Mouse (Mus musculus) neural tube, embryonic 13.5 days (tissue): ENCODE results near the gene Parl. TPM values are rescaled to one million over a fixed set of nuclear protein-coding genes. Genes with fewer than 3 reads are reported as not detected.

Experiments
- ATAC-seq: fragments of 200-750 bp; cut with Nextera tagmentation; 2 replicates; pipeline ENCODE4 v1.8.0; 2017; ENCODE audit warnings: low read depth, mild to moderate bottlenecking, moderate TSS enrichment, moderate library complexity
- H3K27ac ChIP-seq: fragments of 300-500 bp; sonication (generic); replicated peaks from 2 replicates; pipeline ENCODE4 v1.5.1; 2015; ENCODE audit warnings: moderate library complexity, mild to moderate bottlenecking, inconsistent platforms
- H3K27me3 ChIP-seq: fragments of 300-500 bp; sonication (generic); 2 replicates; pipeline ENCODE4 v1.6.1; 2015; ENCODE audit warnings: mild to moderate bottlenecking, inconsistent platforms
- H3K36me3 ChIP-seq: fragments of 300-500 bp; sonication (generic); 2 replicates; pipeline ENCODE4 v1.6.1; 2015; ENCODE audit warnings: mild to moderate bottlenecking, inconsistent platforms
- H3K4me1 ChIP-seq: fragments of 300-500 bp; sonication (generic); replicated peaks from 2 replicates; pipeline ENCODE4 v1.6.1; 2015; ENCODE audit warnings: inconsistent platforms
- H3K4me2 ChIP-seq: fragments of 300-500 bp; sonication (generic); 2 replicates; pipeline ENCODE4 v1.6.1; 2015; ENCODE audit warnings: inconsistent platforms, mild to moderate bottlenecking, moderate library complexity
- H3K4me3 ChIP-seq: fragments of 300-500 bp; sonication (generic); 2 replicates; pipeline ENCODE4 v1.5.1; 2015; ENCODE audit warnings: mild to moderate bottlenecking, inconsistent platforms
- H3K9ac ChIP-seq: fragments of 300-500 bp; sonication (generic); 2 replicates; pipeline ENCODE4 v1.6.1; 2015; ENCODE audit warnings: moderate library complexity, mild to moderate bottlenecking, inconsistent platforms
- H3K9me3 ChIP-seq: fragments of 300-500 bp; sonication (generic); 2 replicates; pipeline ENCODE4 v1.6.1; 2016; ENCODE audit warnings: inconsistent platforms
- WGBS: fragments of 180-500 bp; shearing (Covaris S2); methylation state at CpG from one replicate; pipeline ENCODE4 v1.1.7; 2015; 5-methylcytosine and 5-hydroxymethylcytosine counted together
- polyA plus RNA-seq: library from polyadenylated mRNA; unstranded; fragments of >200 nt; fragmentation: Nextera tagmentation; extraction: Ambion mirVana; gene quantifications from 2 replicates; pipeline ENCODE4 v1.2.1, GENCODE M21; 2015

Parl gene
- 77.5 and 85.7 TPM in 2 replicates for polyA plus RNA-seq

DNA sequence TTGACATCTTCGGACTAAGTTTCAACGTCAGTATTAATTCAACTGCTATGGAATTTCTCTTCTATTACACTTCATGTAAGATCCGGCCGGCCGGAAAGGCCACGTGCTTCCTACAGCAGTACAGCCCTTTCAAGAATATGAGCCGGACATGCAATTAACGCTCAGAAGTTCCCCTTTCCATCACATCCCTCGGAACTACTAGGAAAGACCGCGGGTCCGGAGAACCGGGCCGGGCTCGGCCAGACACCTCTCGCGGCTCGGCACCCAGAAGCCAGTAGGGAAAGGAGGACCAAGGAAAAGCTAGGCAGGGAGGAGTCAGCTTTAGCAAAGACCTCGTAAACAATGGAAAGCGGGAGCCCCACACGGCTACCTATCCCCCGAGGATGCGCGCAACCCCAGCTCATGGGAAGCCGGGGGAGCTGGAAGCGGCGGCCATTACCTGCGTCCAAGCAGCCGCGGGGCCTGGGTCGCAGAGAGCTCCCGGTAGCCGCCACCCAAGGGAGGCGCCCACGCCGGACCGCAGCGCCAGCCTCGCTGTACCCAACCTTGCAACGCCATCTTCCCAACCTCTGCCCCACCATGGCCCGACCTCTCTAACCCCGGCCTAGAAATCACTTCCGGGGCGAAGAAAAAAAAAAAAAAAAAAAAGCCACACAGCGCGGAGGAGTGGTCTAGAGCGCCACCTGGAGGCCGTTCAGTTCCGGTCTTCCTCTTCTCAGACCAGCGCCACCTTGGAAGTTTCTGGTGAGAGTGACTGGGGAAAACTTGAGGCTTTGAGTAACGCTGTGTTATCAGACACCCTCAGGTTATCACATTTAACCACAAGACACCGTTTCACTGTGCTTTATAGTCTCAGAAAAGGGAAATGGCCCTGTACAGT lies at the start of gene Parl:
Gene Parl (minus strand): TSS at position 618 of the 880 bp plus-strand sequence.
- Histone ChIP-seq H3K4me2 (peak within 1 kb of the TSS; percentile 87), H3K4me3 (peak within 1 kb of the TSS; percentile 83), H3K36me3 (peaks cover 13% of the 10 kb centered on the region), H3K9me3 (no peaks in the 10 kb centered on the region), H3K27me3 (no peaks in the 10 kb centered on the region), H3K9ac (peak within 1 kb of the TSS; percentile 86), H3K4me1 (peaks cover 19% of the 10 kb centered on the region), H3K27ac (peak within 1 kb of the TSS; percentile 64)
- peak; percentile 91 for ATAC-seq
- WGBS = under 1% methylated on average over 52 of the region's 52 CpGs

DNA sequence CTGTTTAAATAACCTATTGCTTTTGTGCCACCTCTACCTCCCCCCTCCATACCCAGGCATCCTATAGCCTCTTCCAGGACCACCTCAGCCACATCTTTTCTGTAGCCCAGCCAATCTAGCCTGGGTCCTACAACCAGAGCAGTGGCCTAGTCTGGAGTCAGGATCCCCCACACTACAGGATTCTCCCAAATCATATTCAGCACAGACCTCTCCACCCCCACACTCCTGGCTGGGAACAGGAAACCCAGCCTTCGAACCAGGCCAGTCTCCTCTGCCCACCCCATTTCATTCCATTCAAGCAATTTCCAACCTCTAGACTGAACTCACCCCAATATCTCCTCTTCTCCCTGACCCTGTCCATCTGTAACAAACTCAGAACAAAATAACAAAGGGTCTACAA lies 43.3 kb upstream of the Parl start:
- peaks cover 72% of the 10 kb centered on the region for H3K36me3 ChIP-seq
- ATAC-seq = no peak
- no peak overlapping the region for H3K4me3 ChIP-seq

DNA sequence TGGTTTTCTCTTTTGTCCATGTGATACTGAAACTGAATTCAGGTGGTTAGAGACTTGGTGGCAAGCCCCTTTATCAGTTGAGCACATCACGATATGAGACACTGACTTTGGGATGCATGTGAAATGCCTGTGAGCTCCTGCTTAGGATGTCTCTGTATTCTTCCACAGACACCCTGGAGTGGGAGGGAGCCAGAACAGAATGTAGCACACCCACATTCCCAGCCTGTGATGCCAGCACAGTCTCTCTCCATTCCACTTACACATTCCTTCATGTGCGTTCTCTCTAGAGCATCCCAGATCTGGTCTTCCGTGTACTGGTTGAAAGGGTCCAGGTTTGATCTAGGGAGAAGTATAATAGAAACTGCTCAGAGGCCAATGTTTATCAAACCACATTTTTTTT lies 36.4 kb upstream of the Parl start:
- H3K27ac ChIP-seq = no peak overlapping the region
- WGBS = 95% methylated on average over 3 of the region's 3 CpGs
- no peaks in the 10 kb centered on the region for H3K27me3 ChIP-seq
- no peaks in the 10 kb centered on the region for H3K9me3 ChIP-seq
- no peak overlapping the region for H3K9ac ChIP-seq
- no peak for ATAC-seq
- no peak overlapping the region for H3K4me2 ChIP-seq
- H3K4me1 ChIP-seq = no peaks in the 10 kb centered on the region
- no peak overlapping the region for H3K4me3 ChIP-seq
- peaks cover 82% of the 10 kb centered on the region for H3K36me3 ChIP-seq

More for the DNA sequence above, 43.3 kb upstream of the Parl start:
- no peaks in the 10 kb centered on the region for H3K4me1 ChIP-seq
- H3K27ac ChIP-seq = no peak overlapping the region
- no peaks in the 10 kb centered on the region for H3K27me3 ChIP-seq
- no peaks in the 10 kb centered on the region for H3K9me3 ChIP-seq
- H3K4me2 ChIP-seq = no peak overlapping the region
- 92% methylated on average over 1 of the region's 1 CpGs for WGBS
- H3K9ac ChIP-seq = no peak overlapping the region

DNA sequence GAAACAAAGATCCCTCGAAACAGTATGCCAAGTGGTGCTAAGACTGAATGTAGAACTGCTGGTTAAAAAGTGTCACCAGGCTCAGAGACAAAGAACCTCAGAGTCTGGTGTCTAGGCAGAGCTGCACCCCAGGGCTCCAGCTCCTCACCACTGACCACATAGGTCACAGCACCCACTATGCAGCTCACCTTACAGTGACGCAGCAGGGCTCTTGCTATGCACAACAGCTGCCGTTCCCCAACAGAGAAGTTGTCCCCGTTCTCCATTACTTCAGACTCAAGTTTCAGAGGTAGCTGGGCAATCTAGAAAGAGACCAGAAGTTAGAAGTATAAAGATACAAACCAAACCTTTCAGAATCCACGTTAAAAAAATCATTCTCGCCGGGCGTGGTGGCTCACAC lies 32.7 kb upstream of the Parl start:
- Histone ChIP-seq H3K4me1 (no peaks in the 10 kb centered on the region), H3K36me3 (peaks cover 82% of the 10 kb centered on the region), H3K4me3 (no peak overlapping the region), H3K27me3 (no peaks in the 10 kb centered on the region), H3K27ac (no peak overlapping the region), H3K9ac (no peak overlapping the region), H3K4me2 (no peak overlapping the region), H3K9me3 (no peaks in the 10 kb centered on the region)
- 96% methylated on average over 8 of the region's 8 CpGs for WGBS
- ATAC-seq = no peak

DNA sequence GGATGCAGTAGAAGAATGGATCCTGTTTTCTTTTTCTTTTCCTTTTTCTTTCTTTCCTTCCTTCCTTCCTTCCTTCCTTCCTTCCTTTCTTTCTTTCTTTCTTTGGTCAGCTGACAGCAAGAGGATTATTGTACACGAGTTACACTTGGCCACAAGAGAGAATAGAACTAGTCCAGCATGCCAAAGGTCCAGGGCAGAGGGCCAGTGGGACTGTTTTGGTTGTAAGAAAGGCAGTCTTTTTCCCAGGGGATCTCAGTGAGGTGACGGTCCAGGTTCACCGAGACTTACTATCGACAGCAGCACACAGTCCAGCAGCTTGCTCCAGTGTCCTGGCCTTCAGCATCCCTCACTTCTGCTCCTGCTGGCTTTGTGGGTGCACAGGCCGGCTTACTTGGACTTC lies 26.1 kb upstream of the Parl start:
- no peak overlapping the region for H3K4me3 ChIP-seq
- no peak overlapping the region for H3K27ac ChIP-seq
- no peaks in the 10 kb centered on the region for H3K4me1 ChIP-seq
- H3K4me2 ChIP-seq = no peak overlapping the region
- ATAC-seq = no peak
- no peak overlapping the region for H3K9ac ChIP-seq
- peaks cover 48% of the 10 kb centered on the region for H3K36me3 ChIP-seq
- WGBS = 93% methylated on average over 5 of the region's 5 CpGs
- H3K27me3 ChIP-seq = no peaks in the 10 kb centered on the region
- no peaks in the 10 kb centered on the region for H3K9me3 ChIP-seq

DNA sequence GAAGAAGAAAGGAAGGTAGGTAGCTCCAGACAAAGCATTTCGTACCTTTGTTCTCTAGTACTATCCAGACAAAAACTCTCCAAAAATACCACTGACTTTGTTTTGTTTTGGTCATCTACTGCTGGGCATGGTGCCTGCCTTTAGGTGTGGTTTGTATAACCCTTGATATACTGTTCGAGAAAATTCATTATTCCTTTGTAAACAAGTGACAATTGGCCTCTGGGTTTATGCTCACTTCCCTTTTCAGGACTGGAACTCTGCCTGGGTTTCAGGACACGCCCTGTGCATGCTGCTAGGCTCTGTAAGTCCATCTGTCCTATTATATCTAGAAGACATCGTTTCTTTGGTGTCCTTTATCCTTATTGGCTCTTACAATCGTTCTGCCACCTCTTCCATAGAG lies 23.1 kb upstream of the Parl start, which contains the start of gene Cyp2ab1:
Gene Cyp2ab1 (minus strand): TSS at position 119 of the 400 bp plus-strand sequence.
- Histone ChIP-seq H3K27me3 (no peaks in the 10 kb centered on the region), H3K4me3 (no peak within 1 kb of the TSS), H3K4me2 (no peak within 1 kb of the TSS), H3K9ac (no peak within 1 kb of the TSS), H3K4me1 (no peaks in the 10 kb centered on the region), H3K9me3 (no peaks in the 10 kb centered on the region), H3K27ac (no peak within 1 kb of the TSS), H3K36me3 (peaks cover 22% of the 10 kb centered on the region)
- WGBS = 78% methylated on average over 5 of the region's 5 CpGs
- ATAC-seq = no peak

DNA sequence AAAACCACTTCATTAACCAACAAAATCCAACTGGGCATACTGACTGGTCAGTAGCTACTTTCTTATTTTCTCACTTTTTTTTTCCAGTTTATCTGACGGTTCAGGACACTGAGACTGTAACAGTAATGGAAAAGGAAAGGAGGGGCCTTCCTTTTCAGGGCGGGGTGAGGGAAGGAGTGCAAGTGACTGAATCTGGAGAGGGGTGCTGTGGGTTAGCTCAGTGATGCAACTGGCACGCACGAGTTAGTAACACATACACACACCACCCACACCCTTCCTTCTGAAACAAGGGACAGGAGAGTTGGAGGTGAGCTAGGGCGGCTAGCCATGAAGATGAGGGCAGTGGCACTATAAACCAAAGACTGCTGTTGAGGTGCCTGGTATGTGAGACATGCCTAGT lies 21.7 kb upstream of the Parl start:
- no peaks in the 10 kb centered on the region for H3K27me3 ChIP-seq
- H3K4me3 ChIP-seq = no peak overlapping the region
- ATAC-seq = no peak
- H3K4me2 ChIP-seq = no peak overlapping the region
- WGBS = 88% methylated on average over 5 of the region's 5 CpGs
- no peaks in the 10 kb centered on the region for H3K9me3 ChIP-seq
- peaks cover 10% of the 10 kb centered on the region for H3K36me3 ChIP-seq
- no peak overlapping the region for H3K9ac ChIP-seq
- H3K4me1 ChIP-seq = no peaks in the 10 kb centered on the region
- no peak overlapping the region for H3K27ac ChIP-seq

DNA sequence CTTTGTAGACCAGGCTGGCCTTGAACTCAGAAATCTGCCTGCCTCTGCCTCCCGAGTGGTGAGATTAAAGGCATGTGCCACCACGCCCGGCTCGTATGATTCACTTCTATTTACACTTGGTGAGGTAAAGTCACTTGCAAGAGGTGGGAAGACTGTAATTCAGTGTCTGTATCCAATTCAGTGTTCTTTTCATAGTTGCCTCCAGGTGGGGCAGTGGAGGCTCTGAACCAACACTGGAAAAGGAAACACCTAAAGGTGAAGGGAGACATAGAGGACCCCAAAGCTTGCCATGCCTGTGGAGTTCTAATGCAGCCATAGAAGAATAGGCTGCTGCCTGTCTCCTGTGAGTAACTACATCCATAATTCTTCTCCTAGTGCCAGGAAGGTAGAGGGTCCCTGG lies 20.1 kb upstream of the Parl start:
- Histone ChIP-seq H3K27ac (no peak overlapping the region), H3K27me3 (no peaks in the 10 kb centered on the region), H3K4me2 (no peak overlapping the region), H3K4me3 (no peak overlapping the region), H3K9me3 (no peaks in the 10 kb centered on the region), H3K9ac (no peak overlapping the region), H3K4me1 (no peaks in the 10 kb centered on the region), H3K36me3 (no peaks in the 10 kb centered on the region)
- ATAC-seq = no peak
- WGBS = 93% methylated on average over 4 of the region's 4 CpGs

DNA sequence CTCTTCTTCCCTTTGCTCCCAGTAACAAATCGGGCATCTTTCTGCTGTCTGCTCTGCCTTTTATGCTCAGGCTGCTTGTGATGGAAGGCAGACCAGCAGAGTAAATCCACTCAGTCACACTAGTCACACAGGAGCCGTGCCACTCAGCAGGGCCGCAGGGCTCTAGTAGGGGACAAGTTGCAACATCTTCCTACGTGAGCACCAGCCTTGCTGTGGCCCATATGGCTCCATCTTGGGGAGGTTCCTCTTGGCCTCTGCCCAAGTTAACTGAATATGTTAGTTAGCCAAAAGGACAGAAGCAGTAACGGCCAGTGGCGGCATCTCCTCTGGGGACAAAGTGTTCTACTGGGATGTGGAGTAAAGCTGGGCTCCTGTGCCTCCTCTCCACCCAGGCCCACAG lies 14.6 kb upstream of the Parl start:
- no peaks in the 10 kb centered on the region for H3K9me3 ChIP-seq
- WGBS = 89% methylated on average over 6 of the region's 6 CpGs
- no peaks in the 10 kb centered on the region for H3K27me3 ChIP-seq
- ATAC-seq = no peak
- no peaks in the 10 kb centered on the region for H3K4me1 ChIP-seq
- no peaks in the 10 kb centered on the region for H3K36me3 ChIP-seq
- H3K9ac ChIP-seq = no peak overlapping the region
- no peak overlapping the region for H3K27ac ChIP-seq
- no peak overlapping the region for H3K4me2 ChIP-seq
- H3K4me3 ChIP-seq = no peak overlapping the region

DNA sequence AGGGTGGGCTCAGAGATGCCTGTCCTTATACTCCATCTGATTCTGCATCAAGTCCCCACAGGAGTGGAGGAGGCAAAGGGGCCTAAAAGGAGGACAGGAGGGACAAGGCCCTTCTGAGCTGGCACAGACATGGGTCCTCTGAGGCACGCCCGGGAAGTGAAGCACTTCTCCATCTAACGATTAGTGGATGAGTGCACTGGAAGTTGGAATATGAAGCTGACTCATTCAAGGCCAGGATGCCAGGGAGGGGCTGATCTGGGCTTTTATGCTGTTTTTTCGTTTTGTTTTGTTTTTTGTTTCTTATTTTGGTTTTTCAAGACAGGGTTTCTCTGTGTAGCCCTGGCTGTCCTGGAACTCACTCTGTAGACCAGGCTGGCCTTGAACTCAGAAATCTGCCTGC lies 13.1 kb upstream of the Parl start:
- Histone ChIP-seq H3K9ac (no peak overlapping the region), H3K27ac (no peak overlapping the region), H3K4me1 (no peaks in the 10 kb centered on the region), H3K9me3 (no peaks in the 10 kb centered on the region), H3K36me3 (no peaks in the 10 kb centered on the region), H3K27me3 (no peaks in the 10 kb centered on the region), H3K4me3 (no peak overlapping the region), H3K4me2 (no peak overlapping the region)
- WGBS = 85% methylated on average over 4 of the region's 4 CpGs
- no peak for ATAC-seq

DNA sequence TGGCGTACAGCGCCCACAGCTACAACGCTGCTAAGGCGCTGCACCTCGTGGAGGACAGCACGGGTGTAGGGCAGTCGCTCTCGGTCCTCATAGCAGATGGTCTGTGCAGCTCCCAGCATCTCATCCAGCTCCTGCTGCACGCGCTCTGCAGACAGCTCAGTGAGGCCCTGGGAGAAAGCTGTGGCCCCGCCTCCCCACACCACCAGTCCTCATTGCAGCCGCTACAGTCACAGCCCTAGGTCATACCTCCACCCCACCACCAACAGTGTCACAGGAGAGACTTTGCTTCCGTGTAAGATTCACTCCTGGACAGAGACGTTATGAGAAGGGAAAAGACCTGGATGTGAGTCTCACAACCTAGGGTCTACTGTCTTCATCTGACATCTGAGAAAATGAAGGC lies 10.1 kb upstream of the Parl start:
- Histone ChIP-seq H3K4me1 (no peaks in the 10 kb centered on the region), H3K9ac (no peak overlapping the region), H3K4me3 (no peak overlapping the region), H3K4me2 (no peak overlapping the region), H3K27me3 (no peaks in the 10 kb centered on the region), H3K36me3 (no peaks in the 10 kb centered on the region), H3K27ac (no peak overlapping the region), H3K9me3 (no peaks in the 10 kb centered on the region; the same call in 1 of the 2 replicates)
- 71% methylated on average over 14 of the region's 14 CpGs for WGBS
- ATAC-seq = no peak

DNA sequence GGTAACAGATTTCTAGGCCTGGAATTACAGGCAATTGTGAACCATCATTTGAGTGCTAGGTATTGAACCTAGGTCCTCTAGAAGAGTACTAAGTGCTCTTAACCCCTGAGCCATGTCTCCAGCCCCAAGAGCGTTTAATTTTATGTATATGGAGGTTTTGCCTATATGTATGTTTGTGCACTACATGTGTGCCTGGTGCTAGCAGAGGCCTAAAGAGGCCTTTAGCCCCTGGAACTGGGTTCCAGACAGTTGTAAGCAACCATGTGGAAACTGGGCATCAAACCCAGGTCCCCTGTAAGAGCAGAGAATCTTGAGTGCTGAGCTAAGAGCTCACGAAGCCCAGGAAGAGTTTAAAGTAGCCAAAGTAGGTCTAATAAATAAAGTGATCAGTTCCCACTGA lies 2.1 kb downstream of the Parl start:
- Histone ChIP-seq H3K4me2 (peak overlapping the region; percentile 87), H3K9me3 (no peaks in the 10 kb centered on the region), H3K4me3 (no peak overlapping the region), H3K27ac (no peak overlapping the region), H3K27me3 (no peaks in the 10 kb centered on the region), H3K36me3 (peaks cover 32% of the 10 kb centered on the region), H3K9ac (peak overlapping the region; percentile 45), H3K4me1 (peaks cover 19% of the 10 kb centered on the region)
- no peak for ATAC-seq
- WGBS = 95% methylated on average over 2 of the region's 2 CpGs

DNA sequence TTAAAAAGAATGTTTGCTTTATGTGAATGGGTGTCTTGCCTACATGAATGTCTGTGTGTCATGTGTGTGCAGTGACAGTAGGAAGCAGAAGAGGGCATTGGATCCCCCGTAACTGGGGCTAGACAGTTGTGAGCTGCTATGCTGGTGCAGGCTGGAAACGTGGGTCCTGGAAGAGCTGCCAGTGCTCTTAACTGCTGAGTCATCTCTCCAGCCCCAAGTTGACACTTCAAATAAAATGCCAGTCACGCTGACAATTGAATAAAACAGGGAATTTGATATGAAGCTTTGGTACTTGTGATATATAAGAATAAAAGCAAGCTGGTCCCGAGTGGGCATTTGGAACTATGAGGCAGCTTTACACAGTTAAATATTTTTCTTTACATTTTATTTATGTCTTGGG lies 21.9 kb downstream of the Parl start:
- Histone ChIP-seq H3K27me3 (no peaks in the 10 kb centered on the region), H3K36me3 (peaks cover 72% of the 10 kb centered on the region), H3K4me1 (no peaks in the 10 kb centered on the region), H3K27ac (no peak overlapping the region), H3K4me3 (no peak overlapping the region), H3K9ac (no peak overlapping the region), H3K9me3 (no peaks in the 10 kb centered on the region), H3K4me2 (no peak overlapping the region)
- no peak for ATAC-seq
- 85% methylated on average over 4 of the region's 4 CpGs for WGBS
